Mouse (Mus musculus): ENCODE results near the gene Aipl1. TPM values are rescaled to one million over a fixed set of nuclear protein-coding genes. Genes with fewer than 3 reads are reported as not detected.
A peak's percentile ranks its signal among the peaks of the same experiment; 100 is the strongest.

Gene Aipl1
- total and polyA plus RNA-seq, 2 experiments from 2014 or later: 0.31 TPM; not detected in 1

DNA sequence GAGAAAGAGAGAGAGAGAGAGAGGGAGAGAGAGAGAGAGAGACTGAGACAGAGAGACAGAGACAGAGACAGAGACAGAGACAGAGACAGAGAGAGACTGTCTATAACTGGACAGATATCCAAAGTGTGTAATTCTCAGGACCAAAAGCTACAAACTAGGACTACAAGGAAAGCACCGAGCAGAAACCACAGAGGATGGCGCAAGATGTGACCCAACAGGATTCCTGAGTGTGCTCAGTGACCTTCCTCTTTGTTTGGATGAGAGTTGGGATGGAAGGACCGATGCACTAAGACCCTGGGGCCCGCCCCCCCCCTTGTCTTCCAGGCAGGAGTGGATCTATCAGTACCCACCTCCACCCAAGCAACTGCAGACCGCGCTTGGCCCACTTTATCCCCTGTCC, 31.8 kb downstream of the Aipl1 start:
- TF ChIP-seq EP300 (IDR thresholded peaks at IDR 0.05; ENCODE audit: low read depth) (no peak), CTCF (IDR thresholded peaks at IDR 0.05; ENCODE audit: low read depth) (no peak)
- Histone ChIP-seq H3K4me1 (ENCODE audit: control insufficient read depth, insufficient read depth) (no peaks in the 10 kb centered on the region), H3K4me2 (ENCODE audit: low read depth, low read length) (no peak overlapping the region), H3K36me3 (replicated peaks; ENCODE audit: control insufficient read depth, insufficient read depth, low read length) (no peaks in the 10 kb centered on the region), H3K4me3 (ENCODE audit: low read depth, low read length) (no peak overlapping the region), H3K9ac (replicated peaks; ENCODE audit: low read depth, low read length) (no peak overlapping the region), H3K27me3 (ENCODE audit: control insufficient read depth, insufficient read depth, low read length) (peaks cover 5% of the 10 kb centered on the region; the same call in 1 of the 2 replicates), H3K9me3 (replicated peaks; ENCODE audit: control insufficient read depth, low read length) (no peaks in the 10 kb centered on the region), H3K27ac (ENCODE audit: low read depth) (no peak overlapping the region)
- 89% methylated on average over 6 of the region's 6 CpGs for WGBS
- no peak for ATAC-seq (ENCODE audit: insufficient read depth, low read depth)
- DNase-seq (ENCODE audit: low spot score): no peak

DNA sequence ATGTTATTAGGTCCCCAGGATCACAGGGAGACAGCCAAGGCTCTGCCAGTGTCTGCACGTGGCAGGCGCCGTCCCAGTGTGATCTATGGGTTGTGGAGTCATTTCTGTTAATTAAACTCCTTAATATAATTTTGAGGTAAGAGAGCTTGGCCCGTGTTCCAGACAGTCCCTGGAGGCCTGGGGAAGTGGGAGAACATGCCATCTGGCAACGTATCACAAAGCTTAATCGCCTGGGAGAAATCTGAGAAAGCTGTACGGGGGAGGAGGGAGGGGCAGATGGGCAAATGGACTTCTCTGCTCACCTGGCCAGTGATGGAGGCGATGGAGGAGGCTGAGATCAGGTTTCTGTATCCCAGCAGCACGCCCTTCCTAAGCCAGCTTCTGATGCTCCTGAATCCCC, 34.1 kb downstream of the Aipl1 start:
- H3K9ac ChIP-seq (replicated peaks; ENCODE audit: low read depth, low read length): no peak overlapping the region
- no peak overlapping the region for H3K4me2 ChIP-seq (ENCODE audit: low read depth, low read length)
- H3K9me3 ChIP-seq (replicated peaks; ENCODE audit: control insufficient read depth, low read length): no peaks in the 10 kb centered on the region
- no peaks in the 10 kb centered on the region for H3K36me3 ChIP-seq (replicated peaks; ENCODE audit: control insufficient read depth, insufficient read depth, low read length)
- ATAC-seq (ENCODE audit: insufficient read depth, low read depth): no peak
- no peak for TF ChIP-seq CTCF (IDR thresholded peaks at IDR 0.05; ENCODE audit: low read depth)
- no peak for TF ChIP-seq EP300 (IDR thresholded peaks at IDR 0.05; ENCODE audit: low read depth)
- no peak overlapping the region for H3K4me3 ChIP-seq (ENCODE audit: low read depth, low read length)
- WGBS: 64% methylated on average over 9 of the region's 9 CpGs
- no peak for DNase-seq (ENCODE audit: low spot score)
- H3K27me3 ChIP-seq (ENCODE audit: control insufficient read depth, insufficient read depth, low read length): peaks cover 5% of the 10 kb centered on the region; the same call in 1 of the 2 replicates
- H3K4me1 ChIP-seq (ENCODE audit: control insufficient read depth, insufficient read depth): no peaks in the 10 kb centered on the region
- H3K27ac ChIP-seq (ENCODE audit: low read depth): no peak overlapping the region

DNA sequence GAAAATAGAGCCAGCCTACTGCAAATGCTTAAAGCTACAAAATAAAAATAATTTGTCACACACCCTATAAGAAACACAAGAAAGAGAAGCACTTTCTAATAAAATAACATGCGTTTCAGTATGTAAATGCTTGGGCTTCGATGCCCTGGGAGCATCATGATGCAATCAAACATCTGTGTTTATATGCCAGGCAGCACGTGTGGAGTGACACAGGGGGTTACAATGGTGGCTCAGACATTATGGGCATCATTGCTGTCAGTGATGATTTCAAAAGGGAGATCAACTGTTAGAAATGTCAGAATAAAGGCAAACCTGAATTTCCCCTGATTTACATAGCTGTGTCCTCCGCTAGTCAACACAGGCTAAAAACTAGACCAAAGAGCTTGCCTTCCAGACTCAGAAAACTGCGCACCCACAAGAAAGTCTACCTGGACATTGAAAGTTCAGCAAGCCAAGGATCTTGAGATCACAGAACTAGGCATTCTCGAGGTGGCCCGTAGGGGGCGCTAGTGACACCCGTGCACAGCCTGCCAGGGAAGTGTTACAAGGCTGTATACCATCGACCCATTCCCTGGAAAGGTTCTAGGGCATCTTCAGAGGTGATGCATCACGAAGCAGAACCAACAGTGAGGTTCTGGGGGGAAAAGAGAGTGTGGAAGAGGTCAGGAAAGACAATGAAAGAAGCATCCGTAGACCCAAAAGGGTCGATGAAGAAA, 35.0 kb downstream of the Aipl1 start:
- no peaks in the 10 kb centered on the region for H3K9me3 ChIP-seq (replicated peaks; ENCODE audit: control insufficient read depth, low read length)
- H3K4me2 ChIP-seq (ENCODE audit: low read depth, low read length): no peak overlapping the region
- no peak overlapping the region for H3K4me3 ChIP-seq (ENCODE audit: low read depth, low read length)
- no peak overlapping the region for H3K27ac ChIP-seq (ENCODE audit: low read depth)
- no peak overlapping the region for H3K9ac ChIP-seq (replicated peaks; ENCODE audit: low read depth, low read length)
- no peaks in the 10 kb centered on the region for H3K36me3 ChIP-seq (replicated peaks; ENCODE audit: control insufficient read depth, insufficient read depth, low read length)
- no peaks in the 10 kb centered on the region for H3K4me1 ChIP-seq (ENCODE audit: control insufficient read depth, insufficient read depth)
- peaks cover 11% of the 10 kb centered on the region; the same call in 1 of the 2 replicates for H3K27me3 ChIP-seq (ENCODE audit: control insufficient read depth, insufficient read depth, low read length)
- no peak for TF ChIP-seq EP300 (IDR thresholded peaks at IDR 0.05; ENCODE audit: low read depth)
- TF ChIP-seq CTCF (IDR thresholded peaks at IDR 0.05; ENCODE audit: low read depth): peak; percentile 22; the same call in 1 of the 2 replicates
- WGBS: 43% methylated on average over 13 of the region's 13 CpGs
- ATAC-seq (ENCODE audit: insufficient read depth, low read depth) (no peak), DNase-seq (ENCODE audit: low spot score) (no peak)

DNA sequence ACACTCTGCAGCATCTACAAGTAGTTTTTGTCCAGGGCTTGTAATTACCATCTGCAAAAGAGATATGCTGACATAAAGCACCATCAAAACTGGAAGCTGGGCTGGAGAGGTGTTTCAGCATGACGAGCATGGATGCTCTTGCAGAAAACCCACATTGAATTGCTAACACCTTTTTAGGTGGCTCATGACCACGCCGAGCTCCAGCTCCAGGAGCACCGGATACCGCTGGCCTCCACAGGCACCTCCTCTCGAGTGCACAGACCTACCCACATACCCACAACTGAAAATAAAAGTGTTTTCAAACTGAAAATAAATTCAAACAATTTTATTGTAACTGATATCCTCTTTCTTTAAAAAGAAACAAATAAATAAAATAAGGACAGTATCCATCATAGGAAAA, 37.1 kb downstream of the Aipl1 start:
- TF ChIP-seq CTCF (IDR thresholded peaks at IDR 0.05; ENCODE audit: low read depth): no peak
- TF ChIP-seq EP300 (IDR thresholded peaks at IDR 0.05; ENCODE audit: low read depth): no peak
- WGBS: 84% methylated on average over 6 of the region's 6 CpGs
- no peak for ATAC-seq (ENCODE audit: insufficient read depth, low read depth)

DNA sequence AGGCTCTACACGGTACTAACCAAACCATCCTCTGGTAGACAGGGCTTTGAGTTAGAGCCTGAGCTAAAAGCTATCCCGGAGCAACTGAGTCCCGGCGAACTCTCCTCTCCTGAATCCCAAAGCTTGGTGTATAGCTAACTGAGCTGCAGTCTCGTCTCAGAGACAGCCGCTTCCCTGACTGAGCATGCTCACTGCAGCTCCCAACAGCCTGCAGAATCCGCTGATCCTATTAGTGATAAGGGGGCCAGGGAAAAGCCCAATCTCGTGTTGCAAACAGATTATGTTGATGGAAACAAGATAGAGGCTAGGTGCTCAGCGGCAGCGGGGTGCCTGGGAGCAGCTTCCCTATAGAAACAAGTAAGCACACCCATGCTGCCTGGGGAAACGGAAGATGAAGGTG, 40.5 kb downstream of the Aipl1 start:
- WGBS: 15% methylated on average over 11 of the region's 11 CpGs
- Histone ChIP-seq H3K9me3 (replicated peaks; ENCODE audit: control insufficient read depth, low read length) (no peaks in the 10 kb centered on the region), H3K27ac (ENCODE audit: low read depth) (no peak overlapping the region), H3K4me2 (ENCODE audit: low read depth, low read length) (no peak overlapping the region), H3K36me3 (replicated peaks; ENCODE audit: control insufficient read depth, insufficient read depth, low read length) (no peaks in the 10 kb centered on the region), H3K27me3 (ENCODE audit: control insufficient read depth, insufficient read depth, low read length) (0 out of 2 replicates have a peak, but pooled peaks cover 6% of the 10 kb centered on the region), H3K4me3 (ENCODE audit: low read depth, low read length) (no peak overlapping the region), H3K9ac (replicated peaks; ENCODE audit: low read depth, low read length) (no peak overlapping the region), H3K4me1 (ENCODE audit: control insufficient read depth, insufficient read depth) (no peaks in the 10 kb centered on the region; the same call in 1 of the 2 replicates)
- ATAC-seq (ENCODE audit: insufficient read depth, low read depth) (no peak), DNase-seq (ENCODE audit: low spot score) (no peak)
- TF ChIP-seq CTCF (IDR thresholded peaks at IDR 0.05; ENCODE audit: low read depth) (no peak), EP300 (IDR thresholded peaks at IDR 0.05; ENCODE audit: low read depth) (no peak)

More for the DNA sequence above, 37.1 kb downstream of the Aipl1 start:
- no peaks in the 10 kb centered on the region; the same call in 1 of the 2 replicates for H3K4me1 ChIP-seq (ENCODE audit: control insufficient read depth, insufficient read depth)
- no peaks in the 10 kb centered on the region for H3K9me3 ChIP-seq (replicated peaks; ENCODE audit: control insufficient read depth, low read length)
- no peaks in the 10 kb centered on the region for H3K36me3 ChIP-seq (replicated peaks; ENCODE audit: control insufficient read depth, insufficient read depth, low read length)
- H3K27me3 ChIP-seq (ENCODE audit: control insufficient read depth, insufficient read depth, low read length): peaks cover 11% of the 10 kb centered on the region; the same call in 1 of the 2 replicates
- no peak overlapping the region for H3K4me2 ChIP-seq (ENCODE audit: low read depth, low read length)
- DNase-seq (ENCODE audit: low spot score): no peak
- H3K4me3 ChIP-seq (ENCODE audit: low read depth, low read length): no peak overlapping the region
- H3K9ac ChIP-seq (replicated peaks; ENCODE audit: low read depth, low read length): no peak overlapping the region
- H3K27ac ChIP-seq (ENCODE audit: low read depth): no peak overlapping the region

All from heart, postnatal 0 days (tissue).